Mouse (Mus musculus) megakaryocyte-erythroid progenitor cell, adult 5 weeks (primary cell): ENCODE data around the gene Slc22a8. TPM values are rescaled to one million over a fixed set of nuclear protein-coding genes. Genes with fewer than 3 reads are reported as not detected.

Experiments used
- polyA plus RNA-seq: library from polyadenylated mRNA; stranded (reverse); fragments of >175 nt; gene quantifications from 2 replicates; pipeline ENCODE4 v1.2.3, GENCODE M21; 2012

The Slc22a8 gene
- polyA plus RNA-seq = 0.02 TPM in 1 of 2 replicates, not detected in the other

DNA sequence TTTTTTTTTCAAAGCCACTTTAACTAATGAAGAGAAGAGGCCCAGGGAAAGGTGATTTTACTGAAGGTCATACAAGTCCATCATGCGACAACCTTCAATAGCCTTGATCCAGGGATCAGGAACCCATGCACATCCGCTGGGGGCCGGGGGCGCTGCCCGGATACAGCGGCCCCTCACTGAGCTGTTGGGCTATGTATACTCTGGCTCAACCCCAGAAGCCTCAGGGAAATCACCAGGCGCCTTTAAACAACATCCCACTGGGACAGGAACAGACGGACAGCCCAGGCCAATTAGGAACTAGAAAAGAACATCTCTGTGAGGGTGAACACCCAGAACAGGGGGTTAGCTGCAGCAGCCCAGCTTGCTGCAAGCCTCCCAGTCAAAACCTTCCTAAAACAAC, at the start of gene Slc22a8:
TSS of gene Slc22a8 (plus strand) at position 301 of the 400 bp plus-strand sequence.

DNA sequence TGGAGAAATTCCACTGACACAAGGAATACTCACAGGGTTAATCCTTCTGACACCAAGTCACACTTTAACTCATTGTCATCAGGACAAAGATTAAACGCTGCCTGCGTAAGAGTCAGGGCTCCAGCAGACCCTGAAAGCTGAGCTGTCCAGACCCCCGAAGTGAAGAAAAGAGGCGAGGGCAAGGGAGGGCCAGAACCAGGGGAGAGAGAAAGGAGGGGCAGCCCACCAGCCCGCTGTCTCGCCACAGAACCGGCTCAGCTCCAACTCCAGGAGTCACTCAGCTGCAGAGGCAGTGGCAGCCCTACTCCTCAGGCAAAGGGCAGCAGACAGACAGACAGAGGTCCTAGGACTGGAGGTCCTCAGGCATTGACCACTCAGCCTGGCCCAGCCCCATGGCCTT, 26.9 kb downstream of the Slc22a8 start, which contains the start of gene Slc22a6:
TSS of gene Slc22a6 (plus strand) at position 136 of the 400 bp plus-strand sequence.

Other genes with a start within 250 kb of the Slc22a8 start
- gene Slc22a30, start 186.1 kb upstream of the Slc22a8 start, polyA plus RNA-seq = not detected in 2 replicates
- not detected in 2 replicates for gene Slc22a6, start 26.8 kb downstream of the Slc22a8 start, polyA plus RNA-seq
- gene Chrm1, start 72.5 kb downstream of the Slc22a8 start, polyA plus RNA-seq = 0.06 and 0.22 TPM in 2 replicates
- gene Slc3a2, start 132.1 kb downstream of the Slc22a8 start, polyA plus RNA-seq = 116 and 163 TPM in 2 replicates
- gene Wdr74, start 144.6 kb downstream of the Slc22a8 start, polyA plus RNA-seq = 37.5 and 45.6 TPM in 2 replicates
- gene 1700092M07Rik, start 149.5 kb downstream of the Slc22a8 start, polyA plus RNA-seq = 1.1 and 2.8 TPM in 2 replicates
- 24.2 and 27.7 TPM in 2 replicates for gene Stx5a, start 150.2 kb downstream of the Slc22a8 start, polyA plus RNA-seq
- 37.5 and 54.2 TPM in 2 replicates for gene Nxf1, start 165.8 kb downstream of the Slc22a8 start, polyA plus RNA-seq
- 51.0 and 63.4 TPM in 2 replicates for gene Tmem223, start 179.7 kb downstream of the Slc22a8 start, polyA plus RNA-seq
- 61.1 and 78.1 TPM in 2 replicates for gene Tmem179b, start 183.2 kb downstream of the Slc22a8 start, polyA plus RNA-seq
- gene Taf6l, start 195.2 kb downstream of the Slc22a8 start, polyA plus RNA-seq = 35.3 and 40.4 TPM in 2 replicates
- 5.0 and 6.5 TPM in 2 replicates for gene Polr2g, start 207.3 kb downstream of the Slc22a8 start, polyA plus RNA-seq
- 0.30 and 0.85 TPM in 2 replicates for gene Zbtb3, start 211.3 kb downstream of the Slc22a8 start, polyA plus RNA-seq
- 2.8 and 3.5 TPM in 2 replicates for gene Ttc9c, start 228.1 kb downstream of the Slc22a8 start, polyA plus RNA-seq
- gene Hnrnpul2, start 228.8 kb downstream of the Slc22a8 start, polyA plus RNA-seq = 136 and 204 TPM in 2 replicates
- 141 and 155 TPM in 2 replicates for gene AC129217.1, start 238.5 kb downstream of the Slc22a8 start, polyA plus RNA-seq
- 91.7 and 97.7 TPM in 2 replicates for gene Bscl2, start 246.2 kb downstream of the Slc22a8 start, polyA plus RNA-seq
- gene Gng3, start 247.9 kb downstream of the Slc22a8 start, polyA plus RNA-seq = not detected in 2 replicates